Mouse (Mus musculus): Measurements from ENCODE around the gene Gm20379. TPM values are rescaled to one million over a fixed set of nuclear protein-coding genes. Genes with fewer than 3 reads are reported as not detected.

The Gm20379 gene
- polyA plus RNA-seq, 1 experiment = not detected

DNA sequence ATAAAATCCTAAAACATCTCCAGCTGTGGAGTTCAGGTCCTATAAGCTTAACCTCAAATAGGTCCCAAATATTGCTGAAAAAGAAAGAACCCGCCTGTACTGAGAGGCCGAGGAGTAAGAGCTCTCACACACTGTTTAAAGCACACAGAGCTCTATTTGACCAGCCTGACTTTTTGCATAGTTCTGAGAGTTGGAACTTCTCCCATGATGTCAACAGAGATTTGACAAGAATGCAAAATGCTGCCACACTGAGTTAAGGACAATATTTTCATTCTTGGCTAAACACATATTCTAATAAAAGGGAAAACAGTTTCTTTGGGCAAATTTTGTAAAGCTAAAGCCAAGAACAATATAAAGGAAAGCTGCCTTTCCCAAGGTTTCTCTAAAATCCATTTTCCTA, 8.8 kb upstream of the Gm20379 start:
- H3K4me1 ChIP-seq (ENCODE audit: control insufficient read depth, insufficient read depth, low read length) = no peaks in the 10 kb centered on the region
- TF ChIP-seq POLR2A (IDR thresholded peaks at IDR 0.05; ENCODE audit: low read depth, low read length) = no peak
- no peak for TF ChIP-seq CTCF (IDR thresholded peaks at IDR 0.05; ENCODE audit: borderline replicate concordance, insufficient read depth, low read length)
- no peak overlapping the region for H3K27ac ChIP-seq (ENCODE audit: insufficient read depth, low read length)
- no peak overlapping the region for H3K4me3 ChIP-seq (ENCODE audit: insufficient read depth, low read length)

DNA sequence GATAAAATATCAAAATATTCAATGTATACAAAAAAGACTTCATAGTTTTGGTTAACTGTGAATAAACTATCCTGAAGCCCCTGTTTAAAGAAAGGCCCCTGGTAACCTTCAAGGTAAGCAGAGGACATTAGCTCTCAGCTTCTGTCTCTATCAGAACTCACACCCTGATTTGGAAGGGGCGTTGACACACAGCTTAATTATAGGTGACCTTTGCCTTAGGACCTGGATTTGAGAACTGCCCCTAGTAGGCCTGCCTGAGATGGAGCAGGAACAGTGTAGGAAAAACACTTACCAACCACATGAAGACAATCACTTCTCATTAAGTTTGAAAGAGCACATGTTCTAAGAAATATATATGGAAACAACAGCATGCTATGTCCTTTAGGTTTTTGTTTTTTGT, 6.3 kb upstream of the Gm20379 start:
- Histone ChIP-seq H3K4me1 (ENCODE audit: control insufficient read depth, insufficient read depth, low read length) (no peaks in the 10 kb centered on the region), H3K27ac (ENCODE audit: insufficient read depth, low read length) (no peak overlapping the region), H3K4me3 (ENCODE audit: insufficient read depth, low read length) (no peak overlapping the region)
- TF ChIP-seq CTCF (IDR thresholded peaks at IDR 0.05; ENCODE audit: borderline replicate concordance, insufficient read depth, low read length) = no peak
- TF ChIP-seq POLR2A (IDR thresholded peaks at IDR 0.05; ENCODE audit: low read depth, low read length) = no peak

DNA sequence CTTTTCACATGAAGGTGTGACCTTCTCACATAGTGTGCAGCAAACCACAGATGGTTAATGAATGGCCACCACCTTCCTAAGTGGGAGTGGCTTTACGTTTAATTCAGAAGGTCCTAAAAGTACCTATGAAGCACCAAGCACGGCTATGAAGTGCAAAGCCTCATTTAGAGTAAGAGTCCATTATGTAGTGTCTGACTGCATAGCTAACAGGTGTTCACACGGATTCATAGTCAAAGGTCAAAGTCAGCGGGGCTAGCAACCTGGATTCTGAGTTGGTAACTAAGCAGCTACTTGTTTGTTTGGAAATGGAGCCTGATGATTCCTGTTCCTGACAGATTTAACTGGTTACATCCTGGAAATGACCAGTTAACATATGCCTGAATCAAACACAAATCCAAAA, 4.0 kb upstream of the Gm20379 start:
- Histone ChIP-seq H3K4me1 (ENCODE audit: control insufficient read depth, insufficient read depth, low read length) (no peaks in the 10 kb centered on the region), H3K27ac (ENCODE audit: insufficient read depth, low read length) (no peak overlapping the region), H3K4me3 (ENCODE audit: insufficient read depth, low read length) (no peak overlapping the region)
- no peak for TF ChIP-seq POLR2A (IDR thresholded peaks at IDR 0.05; ENCODE audit: low read depth, low read length)
- no peak for TF ChIP-seq CTCF (IDR thresholded peaks at IDR 0.05; ENCODE audit: borderline replicate concordance, insufficient read depth, low read length)

DNA sequence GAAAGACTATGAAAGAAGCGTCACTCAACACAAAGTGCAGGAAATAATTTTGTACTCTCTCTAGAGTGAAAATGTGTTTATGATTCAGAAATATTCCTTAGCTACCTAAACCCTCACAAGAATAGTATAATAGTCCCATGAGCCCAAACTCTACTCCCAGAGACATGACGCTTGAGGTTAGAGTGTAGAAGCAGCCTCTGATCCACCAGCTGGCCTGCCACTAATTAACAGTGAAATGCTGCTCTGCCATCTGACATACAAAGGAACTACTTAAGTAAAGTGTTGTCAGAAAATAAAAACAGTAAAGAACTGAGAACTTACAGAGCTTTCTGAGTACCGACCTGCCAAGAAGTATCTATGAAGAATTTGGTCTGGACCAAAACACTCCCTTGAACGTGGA, 3.3 kb upstream of the Gm20379 start:
- no peak for TF ChIP-seq CTCF (IDR thresholded peaks at IDR 0.05; ENCODE audit: borderline replicate concordance, insufficient read depth, low read length)
- TF ChIP-seq POLR2A (IDR thresholded peaks at IDR 0.05; ENCODE audit: low read depth, low read length) = no peak
- no peak overlapping the region for H3K4me3 ChIP-seq (ENCODE audit: insufficient read depth, low read length)
- no peaks in the 10 kb centered on the region for H3K4me1 ChIP-seq (ENCODE audit: control insufficient read depth, insufficient read depth, low read length)
- no peak overlapping the region for H3K27ac ChIP-seq (ENCODE audit: insufficient read depth, low read length)

DNA sequence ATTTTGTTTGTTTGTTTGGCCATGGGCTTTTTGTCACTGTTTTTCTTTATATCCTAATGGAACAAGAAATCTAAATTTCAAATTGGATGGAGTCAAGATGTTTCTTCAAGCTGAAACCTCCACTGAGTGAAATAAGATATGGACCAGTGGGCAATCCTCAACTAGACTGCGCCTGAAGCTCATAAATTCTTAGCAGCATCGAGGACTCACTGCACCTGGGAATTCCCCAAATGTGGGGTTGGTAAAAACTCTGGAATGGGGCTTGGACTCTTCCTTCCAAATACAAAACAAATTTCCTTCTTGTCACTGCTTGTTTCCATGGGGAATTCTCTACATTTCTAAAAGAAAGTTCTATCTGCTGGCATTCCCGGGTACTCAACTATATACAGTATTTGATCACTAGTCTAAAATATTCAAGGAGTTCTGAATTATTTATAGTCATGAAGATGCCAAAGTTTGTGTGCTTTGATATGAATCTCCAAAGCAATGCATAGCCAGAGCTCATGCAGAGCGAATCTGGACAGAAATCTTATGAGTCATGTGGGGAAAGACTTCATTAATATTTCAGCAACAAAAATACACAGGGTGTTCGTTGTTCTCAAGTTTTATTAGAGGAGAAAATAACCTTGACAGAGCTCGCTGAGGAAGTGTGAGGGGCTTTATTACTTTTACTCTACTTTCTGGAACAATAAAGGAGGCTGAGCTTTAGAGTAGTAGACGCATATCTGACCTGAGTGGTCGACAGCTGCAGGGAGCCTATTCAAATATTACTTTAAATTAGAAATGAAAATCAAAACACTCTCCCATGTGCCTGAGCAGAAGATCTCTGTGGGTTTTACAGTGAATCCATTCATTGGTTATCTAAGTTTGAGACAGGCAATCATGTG, 2.5 kb upstream of the Gm20379 start:
- Histone ChIP-seq H3K27ac (ENCODE audit: insufficient read depth, low read length) (no peak overlapping the region), H3K4me1 (ENCODE audit: control insufficient read depth, insufficient read depth, low read length) (no peaks in the 10 kb centered on the region), H3K4me3 (ENCODE audit: insufficient read depth, low read length) (no peak overlapping the region)
- no peak for TF ChIP-seq CTCF (IDR thresholded peaks at IDR 0.05; ENCODE audit: borderline replicate concordance, insufficient read depth, low read length)
- no peak for TF ChIP-seq POLR2A (IDR thresholded peaks at IDR 0.05; ENCODE audit: low read depth, low read length)

DNA sequence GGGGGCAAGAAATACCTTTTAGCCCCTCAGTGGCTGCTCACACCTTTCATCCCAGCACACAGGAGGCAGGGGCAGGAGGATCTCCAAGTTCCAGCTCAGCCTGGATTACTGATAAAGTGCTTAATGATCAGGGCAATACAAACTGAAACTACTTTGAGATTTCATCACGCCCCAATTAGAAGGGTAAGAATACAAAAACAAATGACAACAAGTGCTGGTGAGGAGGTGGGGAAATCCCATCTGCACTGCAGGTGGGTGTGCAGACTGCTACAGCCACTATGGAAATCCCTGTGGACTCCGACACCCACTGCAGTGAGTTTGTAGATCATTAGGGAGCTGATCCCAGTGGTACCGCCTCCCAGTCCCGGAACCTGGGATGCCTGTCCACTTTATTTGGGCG, 1.5 kb upstream of the Gm20379 start:
- Histone ChIP-seq H3K4me3 (ENCODE audit: insufficient read depth, low read length) (no peak overlapping the region), H3K27ac (ENCODE audit: insufficient read depth, low read length) (no peak overlapping the region), H3K4me1 (ENCODE audit: control insufficient read depth, insufficient read depth, low read length) (no peaks in the 10 kb centered on the region)
- TF ChIP-seq POLR2A (IDR thresholded peaks at IDR 0.05; ENCODE audit: low read depth, low read length) = no peak
- no peak for TF ChIP-seq CTCF (IDR thresholded peaks at IDR 0.05; ENCODE audit: borderline replicate concordance, insufficient read depth, low read length)

DNA sequence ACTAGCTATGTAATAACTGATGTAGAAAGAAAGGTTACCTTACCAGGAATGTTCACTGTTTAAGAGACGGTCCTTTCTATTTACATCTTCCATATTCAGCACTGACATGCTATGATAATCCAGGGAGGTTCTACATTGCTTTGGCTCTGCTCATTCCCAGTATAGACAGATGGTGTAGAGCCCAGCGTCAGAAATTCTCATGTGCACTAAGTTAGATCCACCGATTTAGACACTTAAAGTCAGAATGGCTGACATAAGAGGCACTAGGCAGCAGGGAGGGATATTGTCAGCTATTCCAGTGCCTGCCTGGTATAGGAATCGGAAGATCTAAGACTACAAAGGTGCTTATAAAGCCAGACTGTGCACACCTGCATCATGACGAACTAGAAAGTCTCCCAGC, 8.8 kb downstream of the Gm20379 start:
- H3K27ac ChIP-seq (ENCODE audit: insufficient read depth, low read length) = no peak overlapping the region
- TF ChIP-seq CTCF (IDR thresholded peaks at IDR 0.05; ENCODE audit: borderline replicate concordance, insufficient read depth, low read length) (no peak), POLR2A (IDR thresholded peaks at IDR 0.05; ENCODE audit: low read depth, low read length) (no peak)
- H3K4me3 ChIP-seq (ENCODE audit: insufficient read depth, low read length) = no peak overlapping the region
- no peaks in the 10 kb centered on the region for H3K4me1 ChIP-seq (ENCODE audit: control insufficient read depth, insufficient read depth, low read length)

DNA sequence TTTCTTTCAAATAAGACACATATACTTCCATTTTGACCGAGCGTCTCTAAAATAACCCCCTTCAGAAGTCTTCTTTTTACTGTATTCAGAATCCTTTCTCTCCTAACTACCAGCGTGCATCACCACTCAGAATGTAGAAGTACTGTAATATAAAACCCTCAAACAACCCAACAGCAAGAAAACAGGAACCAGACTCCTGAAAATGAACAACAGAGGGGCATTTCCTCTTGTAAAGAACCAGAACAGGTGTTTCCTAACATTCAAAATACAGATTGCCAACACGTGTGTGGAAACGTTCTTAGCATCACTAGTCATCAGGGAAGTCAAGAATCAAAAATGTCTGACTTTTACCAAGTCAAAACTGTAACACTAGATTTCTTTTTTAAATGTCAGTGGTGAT, 15.0 kb downstream of the Gm20379 start:
- no peak overlapping the region for H3K4me3 ChIP-seq (ENCODE audit: insufficient read depth, low read length)
- no peaks in the 10 kb centered on the region for H3K4me1 ChIP-seq (ENCODE audit: control insufficient read depth, insufficient read depth, low read length)
- TF ChIP-seq POLR2A (IDR thresholded peaks at IDR 0.05; ENCODE audit: low read depth, low read length) = no peak
- TF ChIP-seq CTCF (IDR thresholded peaks at IDR 0.05; ENCODE audit: borderline replicate concordance, insufficient read depth, low read length) = no peak
- H3K27ac ChIP-seq (ENCODE audit: insufficient read depth, low read length) = no peak overlapping the region

DNA sequence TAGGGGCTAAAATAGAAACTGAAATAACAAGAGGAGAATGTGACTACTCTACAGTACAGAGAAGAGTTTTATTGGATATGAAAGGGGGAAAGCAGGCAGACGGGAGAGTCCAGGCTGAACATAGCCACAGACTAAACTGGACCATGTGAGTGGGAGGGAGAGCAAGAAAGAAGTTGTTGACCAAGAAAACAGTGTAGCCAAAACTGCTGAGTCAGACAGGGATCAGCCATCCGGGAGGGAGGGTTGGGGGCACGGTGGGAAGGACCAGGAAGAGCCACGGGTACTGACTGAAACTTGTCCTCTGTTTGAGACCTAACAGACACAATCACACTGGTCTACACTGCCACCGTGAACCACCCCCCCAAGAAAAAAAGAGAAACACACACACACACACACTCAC, 20.2 kb downstream of the Gm20379 start:
- H3K4me3 ChIP-seq (ENCODE audit: insufficient read depth, low read length) = no peak overlapping the region
- no peak overlapping the region for H3K27ac ChIP-seq (ENCODE audit: insufficient read depth, low read length)
- TF ChIP-seq POLR2A (IDR thresholded peaks at IDR 0.05; ENCODE audit: low read depth, low read length) (no peak), CTCF (IDR thresholded peaks at IDR 0.05; ENCODE audit: borderline replicate concordance, insufficient read depth, low read length) (no peak)
- H3K4me1 ChIP-seq (ENCODE audit: control insufficient read depth, insufficient read depth, low read length) = no peaks in the 10 kb centered on the region

DNA sequence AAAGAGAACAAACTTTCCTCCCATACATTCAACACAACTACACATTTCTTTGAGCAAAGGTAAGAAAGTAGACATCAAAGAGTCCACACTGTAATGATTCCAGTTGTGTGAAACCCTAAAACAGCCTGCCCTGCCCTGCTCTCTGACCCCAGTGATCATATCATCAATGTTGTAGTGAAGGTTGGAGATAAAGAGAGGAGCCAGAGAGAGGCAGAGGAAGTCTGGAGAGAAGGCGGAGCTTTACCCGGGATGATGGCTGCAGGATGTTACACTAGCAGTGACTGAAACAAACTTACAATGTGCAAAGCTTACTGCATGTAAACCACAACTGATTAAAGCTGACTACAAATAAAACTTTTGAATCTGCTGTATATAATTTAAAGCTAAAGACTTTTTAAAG, 22.2 kb downstream of the Gm20379 start:
- TF ChIP-seq CTCF (IDR thresholded peaks at IDR 0.05; ENCODE audit: borderline replicate concordance, insufficient read depth, low read length) (no peak), POLR2A (IDR thresholded peaks at IDR 0.05; ENCODE audit: low read depth, low read length) (no peak)
- H3K4me1 ChIP-seq (ENCODE audit: control insufficient read depth, insufficient read depth, low read length) = no peaks in the 10 kb centered on the region
- H3K4me3 ChIP-seq (ENCODE audit: insufficient read depth, low read length) = no peak overlapping the region
- no peak overlapping the region for H3K27ac ChIP-seq (ENCODE audit: insufficient read depth, low read length)
